Mouse (Mus musculus) stomach, postnatal 0 days (tissue): ENCODE results near the gene Dnajc8. TPM values are rescaled to one million over a fixed set of nuclear protein-coding genes. Genes with fewer than 3 reads are reported as not detected.
A peak's percentile ranks its signal among the peaks of the same experiment; 100 is the strongest.

ENCODE experiments used
- ATAC-seq: fragments of 200-750 bp; cut with Nextera tagmentation; 2 replicates; pipeline ENCODE4 v1.8.0; 2017; ENCODE audit not compliant: low FRiP score, low TSS enrichment
- DNase-seq: peaks from one replicate; pipeline ENCODE4 v3.0.0-alpha.2; 2016; ENCODE audit warnings: low spot score
- H3K27ac ChIP-seq: fragments of 300-500 bp; sonication (generic); replicated peaks from 2 replicates; pipeline ENCODE4 v1.5.1; 2014; ENCODE audit warnings: mild to moderate bottlenecking, control low read depth
- H3K27me3 ChIP-seq: fragments of 300-500 bp; sonication (generic); 2 replicates; pipeline ENCODE4 v1.6.1; 2014; ENCODE audit warnings: low read length; ENCODE audit not compliant: control insufficient read depth, insufficient read depth
- H3K36me3 ChIP-seq: fragments of 300-500 bp; sonication (generic); 2 replicates; pipeline ENCODE4 v1.6.1; 2014; ENCODE audit warnings: low read length, mixed read lengths; ENCODE audit not compliant: control insufficient read depth, insufficient read depth
- H3K4me1 ChIP-seq: fragments of 300-500 bp; sonication (generic); replicated peaks from 2 replicates; pipeline ENCODE4 v1.6.1; 2014; ENCODE audit warnings: antibody characterized with exemption; ENCODE audit not compliant: control insufficient read depth, insufficient read depth
- H3K4me2 ChIP-seq: fragments of 300-500 bp; sonication (generic); replicated peaks from 2 replicates; pipeline ENCODE4 v1.6.1; 2014; ENCODE audit warnings: low read depth, mild to moderate bottlenecking, control low read depth, moderate library complexity
- H3K4me3 ChIP-seq: fragments of 300-500 bp; sonication (generic); 2 replicates; pipeline ENCODE4 v1.5.1; 2014; ENCODE audit warnings: low read depth, low read length, control low read depth
- H3K9ac ChIP-seq: fragments of 300-500 bp; sonication (generic); 2 replicates; pipeline ENCODE4 v1.6.1; 2014; ENCODE audit warnings: mild to moderate bottlenecking, low read length, control low read depth, mixed read lengths
- H3K9me3 ChIP-seq: fragments of 300-500 bp; sonication (generic); 2 replicates; pipeline ENCODE4 v1.6.1; 2016; ENCODE audit warnings: low read length; ENCODE audit not compliant: control insufficient read depth
- CTCF ChIP-seq: IDR thresholded peaks from 2 replicates; pipeline ENCODE4 v1.5.1; 2016; ENCODE audit warnings: antibody characterized with exemption, low read depth, mild to moderate bottlenecking, moderate library complexity
- EP300 ChIP-seq: optimal IDR thresholded peaks from 2 replicates; pipeline ENCODE3; 2016; ENCODE audit warnings: antibody characterized with exemption
- WGBS: fragments of 180-500 bp; shearing (Covaris S2); extraction: QIAGEN DNeasy Blood & Tissue Kit; methylation state at CpG from one replicate; pipeline ENCODE4 v1.1.7; 2014; 5-methylcytosine and 5-hydroxymethylcytosine counted together
- polyA plus RNA-seq: library from polyadenylated mRNA; unstranded; fragments of >200 nt; fragmentation: Nextera tagmentation; extraction: Ambion mirVana; gene quantifications from 2 replicates; pipeline ENCODE4 v1.2.1, GENCODE M21; 2015

Dnajc8 gene
- polyA plus RNA-seq, 1 experiment from 2014 or later, result 103 TPM

GRCm38 (mm10) chr4:132524321-132524741 lies 11.0 kb upstream of the Dnajc8 start:
- ATAC-seq, result peak; percentile 40
- Histone ChIP-seq H3K4me1 (no peaks in the 10 kb centered on the region), H3K9ac (0 out of 2 replicates have a peak overlapping the region, but pooled peaks have one; percentile 0), H3K27ac (peak overlapping the region; percentile 90), H3K36me3 (no peaks in the 10 kb centered on the region), H3K4me2 (0 out of 2 replicates have a peak overlapping the region, but pooled peaks have one; percentile 11), H3K27me3 (no peaks in the 10 kb centered on the region), H3K4me3 (no peak overlapping the region), H3K9me3 (no peaks in the 10 kb centered on the region)
- WGBS, result 19% methylated on average over 11 of the region's 11 CpGs
- TF ChIP-seq CTCF (peak; percentile 44; the same call in 1 of the 2 replicates), EP300 (no peak)
- peak; percentile 32 for DNase-seq

GRCm38 (mm10) chr4:132524808-132525207 lies 10.5 kb upstream of the Dnajc8 start:
- no peaks in the 10 kb centered on the region for H3K9me3 ChIP-seq
- 0 out of 2 replicates have a peak overlapping the region, but pooled peaks have one; percentile 11 for H3K4me2 ChIP-seq
- H3K4me1 ChIP-seq, result no peaks in the 10 kb centered on the region
- peak overlapping the region; percentile 90 for H3K27ac ChIP-seq
- DNase-seq (peak; percentile 46), ATAC-seq (peak; percentile 72)
- H3K9ac ChIP-seq, result 0 out of 2 replicates have a peak overlapping the region, but pooled peaks have one; percentile 0
- TF ChIP-seq CTCF (no peak), EP300 (no peak)
- H3K27me3 ChIP-seq, result no peaks in the 10 kb centered on the region
- 35% methylated on average over 6 of the region's 6 CpGs for WGBS
- no peaks in the 10 kb centered on the region for H3K36me3 ChIP-seq
- no peak overlapping the region for H3K4me3 ChIP-seq

- DNase-seq (peak; percentile 15), ATAC-seq (no peak; the same call in 1 of the 2 replicates)
- Histone ChIP-seq H3K27ac (no peak overlapping the region), H3K4me3 (no peak overlapping the region), H3K9ac (no peak overlapping the region), H3K36me3 (peaks cover 5% of the 10 kb centered on the region; the same call in 1 of the 2 replicates), H3K27me3 (no peaks in the 10 kb centered on the region), H3K4me2 (no peak overlapping the region), H3K9me3 (no peaks in the 10 kb centered on the region), H3K4me1 (no peaks in the 10 kb centered on the region)
- no peak for TF ChIP-seq EP300
- peak; percentile 61 for TF ChIP-seq CTCF
- 52% methylated on average over 2 of the region's 2 CpGs for WGBS
Measured at GRCm38 (mm10) chr4:132526678-132527077, 8.7 kb upstream of the Dnajc8 start.

- H3K36me3 ChIP-seq, result peaks cover 5% of the 10 kb centered on the region; the same call in 1 of the 2 replicates
- H3K4me3 ChIP-seq, result no peak overlapping the region
- WGBS, result 72% methylated on average over 8 of the region's 8 CpGs
- no peaks in the 10 kb centered on the region for H3K4me1 ChIP-seq
- H3K4me2 ChIP-seq, result no peak overlapping the region
- ATAC-seq (no peak), DNase-seq (peak; percentile 11)
- H3K27me3 ChIP-seq, result no peaks in the 10 kb centered on the region
- H3K9me3 ChIP-seq, result no peaks in the 10 kb centered on the region
- no peak overlapping the region for H3K9ac ChIP-seq
- no peak for TF ChIP-seq EP300
- no peak for TF ChIP-seq CTCF
- H3K27ac ChIP-seq, result no peak overlapping the region
Measured at GRCm38 (mm10) chr4:132527917-132528522, 7.3 kb upstream of the Dnajc8 start.

- H3K4me1 ChIP-seq, result no peaks in the 10 kb centered on the region
- no peak for TF ChIP-seq CTCF
- TF ChIP-seq EP300, result no peak
- no peak overlapping the region for H3K4me3 ChIP-seq
- ATAC-seq (no peak), DNase-seq (peak; percentile 22)
- 61% methylated on average over 4 of the region's 4 CpGs for WGBS
- H3K27me3 ChIP-seq, result no peaks in the 10 kb centered on the region
- H3K4me2 ChIP-seq, result no peak overlapping the region
- peaks cover 5% of the 10 kb centered on the region; the same call in 1 of the 2 replicates for H3K36me3 ChIP-seq
- H3K27ac ChIP-seq, result no peak overlapping the region
- no peaks in the 10 kb centered on the region for H3K9me3 ChIP-seq
- no peak overlapping the region for H3K9ac ChIP-seq
Measured at GRCm38 (mm10) chr4:132529344-132529743, 6.0 kb upstream of the Dnajc8 start.
